Mouse (Mus musculus): ENCODE measurements around the gene Rnh1. TPM values are rescaled to one million over a fixed set of nuclear protein-coding genes. Genes with fewer than 3 reads are reported as not detected.

Rnh1 gene
- polyA plus RNA-seq, 1 experiment from 2014 or later: 54.7 TPM

DNA sequence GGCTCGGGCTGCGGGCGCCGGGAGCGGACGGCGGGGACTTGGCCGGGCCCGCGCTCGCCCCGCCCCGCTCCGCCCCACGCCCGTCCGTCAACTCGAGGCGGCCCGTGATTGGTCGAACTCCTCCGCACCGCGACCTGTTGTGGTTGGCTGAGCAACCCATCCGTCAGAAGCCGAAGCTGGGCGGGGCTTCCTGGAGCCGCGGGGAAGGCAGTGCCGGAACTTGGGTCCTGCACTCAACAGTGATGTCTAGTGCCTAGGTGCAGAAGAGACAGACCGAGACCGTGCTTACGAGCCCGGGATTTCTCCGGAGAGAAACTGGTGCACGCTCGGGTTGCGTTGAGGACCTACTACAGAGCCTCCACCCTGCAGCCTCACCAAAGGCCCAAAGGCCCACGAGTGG lies 21.3 kb upstream of the Rnh1 start, which contains the start of the genes Hras and Lrrc56:
Gene Hras, minus strand, starts transcription at position 58 of the 400 bp plus-strand sequence.
Gene Lrrc56, plus strand, starts transcription at position 210 of the 400 bp plus-strand sequence.
- Histone ChIP-seq H3K27me3 (replicated peaks; ENCODE audit: control insufficient read depth, insufficient read depth, low read length) (no peaks in the 10 kb centered on the region), H3K4me3 (ENCODE audit: low read depth, low read length) (peak within 1 kb of the TSS; percentile 84), H3K4me2 (ENCODE audit: low read length) (peak within 1 kb of the TSS; percentile 98), H3K27ac (ENCODE audit: low read depth, low read length) (peak within 1 kb of the TSS; percentile 71), H3K36me3 (ENCODE audit: control insufficient read depth, insufficient read depth, low read length) (peaks cover 32% of the 10 kb centered on the region), H3K4me1 (ENCODE audit: control insufficient read depth, insufficient read depth, low read length) (peaks cover 5% of the 10 kb centered on the region), H3K9me3 (replicated peaks; ENCODE audit: control insufficient read depth, low read length) (no peaks in the 10 kb centered on the region), H3K9ac (ENCODE audit: low read length) (peak within 1 kb of the TSS; percentile 95)
- DNase-seq (ENCODE audit: low spot score) (peak; percentile 98), ATAC-seq (peak; percentile 95)
- WGBS: under 1% methylated on average over 34 of the region's 39 CpGs

DNA sequence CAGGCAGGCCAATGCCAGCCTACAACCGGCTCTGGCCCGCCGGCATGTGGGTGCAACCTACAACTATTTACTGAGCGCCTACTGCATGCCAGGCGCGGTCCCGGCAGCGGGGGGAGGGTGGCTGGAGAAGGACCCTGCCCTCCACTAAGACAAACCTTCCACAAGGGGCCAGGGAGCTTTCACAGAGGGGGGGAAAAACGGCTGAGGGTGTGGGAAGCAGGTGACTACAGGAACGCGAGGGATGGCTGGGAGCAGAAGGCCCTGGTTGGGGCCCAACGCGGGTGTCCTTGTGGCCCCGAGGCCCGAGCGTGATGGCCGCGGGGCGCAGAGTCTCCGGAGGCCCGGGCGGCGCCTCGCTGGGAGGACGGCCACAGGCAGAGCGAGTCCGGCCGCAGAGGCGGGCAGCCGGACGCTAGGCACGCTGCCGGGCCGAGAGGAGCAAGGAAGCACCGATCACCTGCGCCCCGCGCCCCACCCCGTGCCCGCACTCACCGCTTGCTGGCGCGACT lies 20.7 kb upstream of the Rnh1 start:
- Histone ChIP-seq H3K4me1 (ENCODE audit: control insufficient read depth, insufficient read depth, low read length) (peaks cover 5% of the 10 kb centered on the region), H3K4me3 (ENCODE audit: low read depth, low read length) (peak overlapping the region; percentile 84), H3K4me2 (ENCODE audit: low read length) (peak overlapping the region; percentile 93), H3K36me3 (ENCODE audit: control insufficient read depth, insufficient read depth, low read length) (peaks cover 35% of the 10 kb centered on the region), H3K9ac (ENCODE audit: low read length) (peak overlapping the region; percentile 95), H3K9me3 (replicated peaks; ENCODE audit: control insufficient read depth, low read length) (no peaks in the 10 kb centered on the region), H3K27me3 (replicated peaks; ENCODE audit: control insufficient read depth, insufficient read depth, low read length) (no peaks in the 10 kb centered on the region), H3K27ac (ENCODE audit: low read depth, low read length) (peak overlapping the region; percentile 68)
- 2% methylated on average over 35 of the region's 43 CpGs for WGBS
- peak; percentile 10 for ATAC-seq
- no peak for DNase-seq (ENCODE audit: low spot score)

DNA sequence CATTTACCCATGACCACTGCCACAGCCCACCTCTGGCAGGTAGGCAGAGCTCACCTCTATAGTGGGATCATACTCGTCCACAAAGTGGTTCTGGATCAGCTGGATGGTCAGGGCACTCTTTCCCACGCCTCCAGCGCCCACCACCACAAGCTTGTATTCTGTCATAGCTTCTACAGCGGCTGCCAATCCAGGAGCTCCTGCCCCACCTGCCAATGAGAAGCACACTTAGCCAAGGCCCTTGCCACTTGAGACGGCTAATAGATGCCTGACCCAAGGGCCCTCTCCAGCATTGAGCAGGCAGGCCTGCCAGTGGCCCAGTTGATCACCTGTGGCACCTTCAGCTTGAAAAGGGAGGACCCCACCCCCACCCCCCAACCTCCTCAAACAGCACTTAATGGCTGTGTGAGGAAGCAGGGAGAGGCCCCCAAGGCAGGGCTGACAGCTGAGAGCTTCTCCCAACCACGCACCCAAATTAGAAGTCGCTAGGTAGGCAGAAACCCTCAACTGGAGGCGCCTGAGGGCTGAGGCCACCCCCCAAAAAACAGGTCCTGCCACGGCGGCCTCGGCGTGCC lies 20.2 kb upstream of the Rnh1 start:
- DNase-seq (ENCODE audit: low spot score): no peak
- Histone ChIP-seq H3K4me3 (ENCODE audit: low read depth, low read length) (peak overlapping the region; percentile 84), H3K36me3 (ENCODE audit: control insufficient read depth, insufficient read depth, low read length) (peaks cover 35% of the 10 kb centered on the region), H3K27ac (ENCODE audit: low read depth, low read length) (peak overlapping the region; percentile 68; the same call in 1 of the 2 replicates), H3K27me3 (replicated peaks; ENCODE audit: control insufficient read depth, insufficient read depth, low read length) (no peaks in the 10 kb centered on the region), H3K9me3 (replicated peaks; ENCODE audit: control insufficient read depth, low read length) (no peaks in the 10 kb centered on the region), H3K9ac (ENCODE audit: low read length) (peak overlapping the region; percentile 95), H3K4me2 (ENCODE audit: low read length) (peak overlapping the region; percentile 93), H3K4me1 (ENCODE audit: control insufficient read depth, insufficient read depth, low read length) (peaks cover 5% of the 10 kb centered on the region)
- ATAC-seq: no peak
- 26% methylated on average over 12 of the region's 12 CpGs for WGBS

DNA sequence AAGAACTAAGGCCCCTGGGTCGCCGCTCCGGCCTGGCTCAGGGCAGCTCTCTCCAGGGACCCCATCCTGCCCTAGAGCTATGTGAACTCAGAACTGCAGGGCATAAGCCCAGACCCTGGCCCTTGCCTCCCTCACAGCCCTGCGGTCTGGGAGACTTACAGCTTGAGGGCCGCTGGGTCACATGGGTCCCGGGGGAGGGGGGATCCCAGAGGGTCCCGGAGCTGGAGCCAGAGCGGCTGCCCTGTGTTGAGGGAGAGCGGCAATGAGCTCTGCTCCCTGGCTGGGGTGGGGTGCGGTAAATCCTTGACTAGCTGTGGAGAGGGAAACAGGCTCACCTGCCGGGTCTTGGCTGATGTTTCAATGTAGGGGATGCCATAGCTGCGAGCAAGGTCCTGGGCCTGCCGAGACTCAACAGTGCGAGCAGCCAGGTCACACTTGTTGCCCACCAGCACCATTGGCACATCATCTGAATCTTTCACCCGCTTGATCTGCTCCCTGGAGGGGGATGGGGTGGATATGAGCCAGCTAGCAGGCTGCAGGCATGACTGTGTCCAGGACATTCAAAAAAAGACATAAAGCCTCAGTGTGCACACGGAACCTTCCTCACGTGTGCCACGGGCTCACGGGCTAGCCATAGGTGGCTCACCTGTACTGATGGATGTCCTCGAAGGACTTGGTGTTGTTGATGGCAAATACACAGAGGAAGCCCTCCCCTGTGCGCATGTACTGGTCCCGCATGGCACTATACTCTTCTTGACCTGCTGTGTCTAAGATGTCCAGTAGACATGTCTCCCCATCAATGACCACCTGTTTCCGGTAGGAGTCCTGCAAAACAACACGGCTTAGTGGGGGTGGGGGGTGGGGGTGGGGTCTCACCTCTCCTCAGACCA lies 19.4 kb upstream of the Rnh1 start:
- 92% methylated on average over 24 of the region's 24 CpGs for WGBS
- no peaks in the 10 kb centered on the region for H3K9me3 ChIP-seq (replicated peaks; ENCODE audit: control insufficient read depth, low read length)
- DNase-seq (ENCODE audit: low spot score): no peak
- H3K27ac ChIP-seq (ENCODE audit: low read depth, low read length): no peak overlapping the region
- H3K4me2 ChIP-seq (ENCODE audit: low read length): peak overlapping the region; percentile 93; the same call in 1 of the 2 replicates
- H3K4me3 ChIP-seq (ENCODE audit: low read depth, low read length): no peak overlapping the region
- no peaks in the 10 kb centered on the region for H3K27me3 ChIP-seq (replicated peaks; ENCODE audit: control insufficient read depth, insufficient read depth, low read length)
- H3K36me3 ChIP-seq (ENCODE audit: control insufficient read depth, insufficient read depth, low read length): peaks cover 35% of the 10 kb centered on the region
- no peak overlapping the region for H3K9ac ChIP-seq (ENCODE audit: low read length)
- peaks cover 5% of the 10 kb centered on the region for H3K4me1 ChIP-seq (ENCODE audit: control insufficient read depth, insufficient read depth, low read length)
- ATAC-seq: no peak

DNA sequence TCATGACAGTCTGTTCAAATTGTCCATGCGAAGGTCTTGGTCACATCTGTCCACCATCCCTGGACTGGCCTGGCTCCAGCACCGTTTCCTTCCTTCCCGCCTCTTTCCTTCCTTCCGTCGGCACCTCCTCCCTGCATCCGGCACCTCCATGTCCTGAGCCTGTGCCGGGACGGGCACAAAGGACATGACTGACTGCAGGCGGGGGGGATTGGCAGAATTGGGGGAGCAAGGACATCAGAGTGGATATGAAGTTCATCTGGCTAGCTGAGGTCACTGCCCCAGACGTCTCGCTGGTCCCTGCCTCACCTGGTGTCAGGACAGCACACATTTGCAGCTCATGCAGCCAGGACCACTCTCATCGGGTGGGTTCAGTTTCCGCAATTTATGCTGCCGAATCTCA lies 18.4 kb upstream of the Rnh1 start:
- peaks cover 35% of the 10 kb centered on the region for H3K36me3 ChIP-seq (ENCODE audit: control insufficient read depth, insufficient read depth, low read length)
- WGBS: 92% methylated on average over 14 of the region's 14 CpGs
- H3K9me3 ChIP-seq (replicated peaks; ENCODE audit: control insufficient read depth, low read length): no peaks in the 10 kb centered on the region
- no peak for ATAC-seq
- DNase-seq (ENCODE audit: low spot score): no peak
- no peak overlapping the region for H3K9ac ChIP-seq (ENCODE audit: low read length)
- peaks cover 5% of the 10 kb centered on the region for H3K4me1 ChIP-seq (ENCODE audit: control insufficient read depth, insufficient read depth, low read length)
- H3K4me3 ChIP-seq (ENCODE audit: low read depth, low read length): no peak overlapping the region
- H3K4me2 ChIP-seq (ENCODE audit: low read length): no peak overlapping the region
- no peaks in the 10 kb centered on the region for H3K27me3 ChIP-seq (replicated peaks; ENCODE audit: control insufficient read depth, insufficient read depth, low read length)
- H3K27ac ChIP-seq (ENCODE audit: low read depth, low read length): no peak overlapping the region

DNA sequence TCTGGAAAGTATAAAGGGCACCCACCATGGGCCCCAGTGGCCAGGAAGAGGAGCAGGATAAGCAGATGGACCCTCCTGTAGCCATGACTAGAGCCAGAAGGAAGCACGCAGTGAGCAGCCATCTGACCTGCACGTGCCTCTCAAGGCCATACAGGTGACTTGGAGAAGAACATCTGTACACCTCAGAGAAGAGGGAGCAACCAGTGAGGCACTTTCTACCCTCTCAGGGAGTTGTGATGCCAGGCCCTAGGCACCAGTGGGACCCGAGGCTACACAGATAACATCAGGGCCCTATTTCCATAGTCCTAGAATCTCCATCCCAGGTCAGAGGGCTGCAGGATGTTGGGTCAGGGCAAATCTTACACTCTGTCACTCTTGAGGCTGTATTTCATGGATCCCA lies 17.6 kb upstream of the Rnh1 start:
- H3K27ac ChIP-seq (ENCODE audit: low read depth, low read length): no peak overlapping the region
- H3K36me3 ChIP-seq (ENCODE audit: control insufficient read depth, insufficient read depth, low read length): peaks cover 35% of the 10 kb centered on the region
- ATAC-seq (no peak), DNase-seq (ENCODE audit: low spot score) (no peak)
- H3K9ac ChIP-seq (ENCODE audit: low read length): no peak overlapping the region
- H3K4me3 ChIP-seq (ENCODE audit: low read depth, low read length): no peak overlapping the region
- peaks cover 5% of the 10 kb centered on the region for H3K4me1 ChIP-seq (ENCODE audit: control insufficient read depth, insufficient read depth, low read length)
- H3K9me3 ChIP-seq (replicated peaks; ENCODE audit: control insufficient read depth, low read length): no peaks in the 10 kb centered on the region
- WGBS: 91% methylated on average over 3 of the region's 3 CpGs
- H3K4me2 ChIP-seq (ENCODE audit: low read length): no peak overlapping the region
- no peaks in the 10 kb centered on the region for H3K27me3 ChIP-seq (replicated peaks; ENCODE audit: control insufficient read depth, insufficient read depth, low read length)

DNA sequence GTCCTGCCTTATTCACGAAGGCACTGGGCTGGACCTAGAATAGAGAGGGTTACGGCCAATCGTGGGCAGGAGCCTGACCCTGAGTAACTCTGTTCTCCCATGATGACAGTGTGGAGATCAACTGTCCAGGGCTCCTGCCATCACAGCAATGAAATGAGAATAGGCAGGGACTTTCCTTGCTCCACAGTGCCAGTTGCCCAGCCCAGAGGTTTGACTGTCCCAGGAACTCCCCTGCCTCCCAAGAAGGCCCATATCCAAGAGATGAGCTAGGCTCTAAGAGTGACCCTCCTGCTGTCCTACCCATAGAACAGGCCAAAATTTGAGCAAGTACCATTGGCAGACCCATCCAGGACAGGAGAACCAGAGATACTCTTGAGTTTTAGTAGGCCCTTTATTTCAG lies 16.1 kb upstream of the Rnh1 start:
- Histone ChIP-seq H3K9me3 (replicated peaks; ENCODE audit: control insufficient read depth, low read length) (no peaks in the 10 kb centered on the region), H3K4me2 (ENCODE audit: low read length) (no peak overlapping the region), H3K27ac (ENCODE audit: low read depth, low read length) (no peak overlapping the region), H3K9ac (ENCODE audit: low read length) (no peak overlapping the region), H3K4me1 (ENCODE audit: control insufficient read depth, insufficient read depth, low read length) (peaks cover 5% of the 10 kb centered on the region), H3K36me3 (ENCODE audit: control insufficient read depth, insufficient read depth, low read length) (peaks cover 35% of the 10 kb centered on the region), H3K4me3 (ENCODE audit: low read depth, low read length) (no peak overlapping the region), H3K27me3 (replicated peaks; ENCODE audit: control insufficient read depth, insufficient read depth, low read length) (no peaks in the 10 kb centered on the region)
- 90% methylated on average over 3 of the region's 3 CpGs for WGBS
- no peak for ATAC-seq
- DNase-seq (ENCODE audit: low spot score): no peak

DNA sequence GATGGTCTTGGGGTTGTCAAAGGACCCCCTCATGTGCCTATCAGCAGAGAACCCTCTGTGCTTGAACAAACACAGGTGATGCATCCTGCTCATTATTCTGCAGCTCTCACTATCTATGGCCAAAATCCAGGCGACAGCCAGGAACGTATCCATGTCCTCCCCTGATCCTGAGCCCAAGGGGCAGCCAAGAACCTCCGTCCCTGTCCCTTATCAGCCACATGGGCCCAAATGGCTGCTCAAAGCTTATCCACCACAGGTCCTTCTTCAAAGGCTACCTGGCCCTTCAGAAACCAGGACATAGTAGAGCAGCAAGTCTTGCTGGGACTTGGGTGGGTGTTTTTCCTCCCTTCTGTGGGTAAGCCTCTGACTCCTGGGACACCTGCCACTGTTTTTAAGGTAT lies 15.5 kb upstream of the Rnh1 start:
- Histone ChIP-seq H3K27ac (ENCODE audit: low read depth, low read length) (no peak overlapping the region), H3K9ac (ENCODE audit: low read length) (no peak overlapping the region), H3K4me1 (ENCODE audit: control insufficient read depth, insufficient read depth, low read length) (peaks cover 5% of the 10 kb centered on the region), H3K27me3 (replicated peaks; ENCODE audit: control insufficient read depth, insufficient read depth, low read length) (no peaks in the 10 kb centered on the region), H3K4me3 (ENCODE audit: low read depth, low read length) (no peak overlapping the region), H3K36me3 (ENCODE audit: control insufficient read depth, insufficient read depth, low read length) (peaks cover 35% of the 10 kb centered on the region), H3K9me3 (replicated peaks; ENCODE audit: control insufficient read depth, low read length) (no peaks in the 10 kb centered on the region), H3K4me2 (ENCODE audit: low read length) (no peak overlapping the region)
- no peak for ATAC-seq
- no peak for DNase-seq (ENCODE audit: low spot score)
- 91% methylated on average over 3 of the region's 3 CpGs for WGBS

DNA sequence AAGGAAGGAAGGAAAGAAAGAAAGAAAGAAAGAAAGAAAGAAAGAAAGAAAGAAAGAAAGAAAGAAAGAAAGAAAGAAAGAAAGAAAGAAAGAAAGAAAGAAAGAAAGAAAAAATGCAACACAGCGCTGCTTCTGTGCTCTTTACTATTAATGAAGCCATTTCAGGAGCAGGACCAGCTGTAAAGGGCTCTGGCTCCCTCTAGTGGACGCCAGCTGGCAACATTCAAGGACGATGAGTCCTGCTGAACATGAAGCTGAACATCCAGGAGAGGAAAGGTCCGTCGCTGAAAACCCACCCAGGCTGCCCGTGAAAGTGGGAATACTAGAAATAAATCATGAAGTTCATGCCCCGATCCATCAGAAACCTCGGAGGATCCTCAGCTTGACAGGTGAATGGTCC lies 3.5 kb upstream of the Rnh1 start:
- no peak overlapping the region for H3K4me2 ChIP-seq (ENCODE audit: low read length)
- no peaks in the 10 kb centered on the region for H3K27me3 ChIP-seq (replicated peaks; ENCODE audit: control insufficient read depth, insufficient read depth, low read length)
- ATAC-seq: no peak
- no peaks in the 10 kb centered on the region for H3K36me3 ChIP-seq (ENCODE audit: control insufficient read depth, insufficient read depth, low read length)
- no peak overlapping the region for H3K27ac ChIP-seq (ENCODE audit: low read depth, low read length)
- peaks cover 7% of the 10 kb centered on the region for H3K4me1 ChIP-seq (ENCODE audit: control insufficient read depth, insufficient read depth, low read length)
- peak; percentile 94 for DNase-seq (ENCODE audit: low spot score)
- 2% methylated on average over 8 of the region's 8 CpGs for WGBS
- no peak overlapping the region for H3K4me3 ChIP-seq (ENCODE audit: low read depth, low read length)
- no peak overlapping the region for H3K9ac ChIP-seq (ENCODE audit: low read length)
- H3K9me3 ChIP-seq (replicated peaks; ENCODE audit: control insufficient read depth, low read length): no peaks in the 10 kb centered on the region
